In genomic region chr14:36778956-36779355, GRCm38 (mm10) we compare ENCODE assay signal across 8 mouse cellular contexts.
A peak's percentile ranks its signal among the peaks of the same experiment; 100 is the strongest.
DNase-seq lines count a peak whose midpoint lies in the region; TF ChIP-seq lines count a peak whose summit lies in the region.

No protein-coding gene starts in this region.

- no peak overlapping the region for H3K9ac ChIP-seq in heart, adult 2 months (ENCODE audit: low read depth, low read length)
- H3K9ac ChIP-seq in CH12.LX (ENCODE audit: insufficient read depth, low read depth), result no peak overlapping the region

- DNase-seq in heart, adult 2 months, result no peak
- no peak for DNase-seq in heart, adult 9 months (ENCODE audit: low spot score in 2 of 2)
- peak; percentile 4 for DNase-seq in CH12.LX (ENCODE audit: extremely low read depth)
- DNase-seq in cerebellum, postnatal 25 days, result peak; percentile 17 to 24
- DNase-seq in left cerebral cortex, adult 2 months (ENCODE audit: extremely low spot score in 1 of 2, low spot score in 2 of 2), result peak in 1 of 2 experiments; percentile 18
- no peak for DNase-seq in spleen, postnatal 14 days (ENCODE audit: low spot score in 2 of 2)
- DNase-seq in adrenal gland, adult 8-10 months, result no peak
- DNase-seq in thymus, postnatal 14 days, result no peak

- H3K79me2 ChIP-seq in heart, adult 2 months (replicated peaks; ENCODE audit: control insufficient read depth, insufficient read depth, low read length), result no peaks in the 10 kb centered on the region
- H3K79me2 ChIP-seq in CH12.LX (replicated peaks; ENCODE audit: control insufficient read depth, extremely low read depth, insufficient read depth, poor library complexity, severe bottlenecking), result no peaks in the 10 kb centered on the region

- no peak overlapping the region for H3K27ac ChIP-seq in heart, adult 2 months
- no peak overlapping the region for H3K27ac ChIP-seq in CH12.LX (ENCODE audit: insufficient read depth, low read depth)
- H3K27ac ChIP-seq in left cerebral cortex, adult 2 months, result no peak overlapping the region

- H3K4me1 ChIP-seq in heart, adult 2 months (ENCODE audit: control insufficient read depth, insufficient read depth, low read length), result no peaks in the 10 kb centered on the region
- H3K4me1 ChIP-seq in CH12.LX (ENCODE audit: control insufficient read depth in 1 of 2, insufficient read depth in 2 of 2), result no peaks in the 10 kb centered on the region

- dilution Hi-C loops in CH12.LX (cut with MboI; ENCODE audit: extremely low pct_ligation_motif_present, extremely low pct_unique_long_range_greater_than_20kb, low sequenced_read_pairs), result no loop called here

- H3K9me3 ChIP-seq in CH12.LX (replicated peaks; ENCODE audit: low read length), result no peaks in the 10 kb centered on the region

- no peak overlapping the region for H3K4me3 ChIP-seq in heart, adult 2 months
- H3K4me3 ChIP-seq in CH12.LX (replicated peaks in 1 of 3; ENCODE audit: low read depth in 2 of 3, low read length in 2 of 3, poor library complexity in 1 of 3), result no peak overlapping the region
- no peak overlapping the region for H3K4me3 ChIP-seq in left cerebral cortex, adult 2 months

- WGBS in heart, adult 2 months, result 50% methylated on average over 1 of the region's 1 CpGs

- peak; percentile 46 for TF ChIP-seq RAD21 in CH12.LX (IDR thresholded peaks at IDR 0.05; ENCODE audit: low read depth, low read length)

- TF ChIP-seq POLR2A in heart, adult 2 months (IDR thresholded peaks at IDR 0.05; ENCODE audit: insufficient read depth, low read depth, low read length), result no peak
- TF ChIP-seq POLR2A in CH12.LX (IDR thresholded peaks at IDR 0.05; ENCODE audit: low read depth, low read length), result no peak

- H3K36me3 ChIP-seq in heart, adult 2 months (ENCODE audit: control insufficient read depth, insufficient read depth, low read length), result no peaks in the 10 kb centered on the region
- H3K36me3 ChIP-seq in CH12.LX (replicated peaks in 1 of 2; ENCODE audit: control insufficient read depth in 1 of 2, insufficient read depth in 1 of 2, low read length in 1 of 2), result no peaks in the 10 kb centered on the region

- no peak overlapping the region for H3K4me2 ChIP-seq in CH12.LX (ENCODE audit: insufficient read depth, low read depth, poor library complexity, severe bottlenecking)

- in situ Hi-C loops in CH12.LX (cut with MboI; ENCODE audit: low pct_ligation_motif_present, low pct_unique_long_range_greater_than_20kb, low sequenced_read_pairs), result no loop called here

- no peaks in the 10 kb centered on the region for H3K27me3 ChIP-seq in heart, adult 2 months (ENCODE audit: control insufficient read depth, insufficient read depth, low read length)
- peaks cover 8% of the 10 kb centered on the region for H3K27me3 ChIP-seq in CH12.LX (replicated peaks)

- intact Hi-C loops in heart, adult 2 months (cut with DNase I), result no loop called here
- intact Hi-C loops in left cerebral cortex, adult 2 months (cut with DNase I), result loop anchor here (5.0 kb wide), 1 partner anchor 1967 kb away; no protein-coding TSS in a partner anchor

- TF ChIP-seq CTCF in heart, adult 2 months (IDR thresholded peaks at IDR 0.05), result peak; percentile 48
- peak in 1 of 2 experiments; percentile 40; a peak in 2 of 4 replicates for TF ChIP-seq CTCF in CH12.LX (conservative IDR thresholded peaks at IDR 0.05 in 1 of 2, IDR thresholded peaks at IDR 0.05 in 1 of 2; ENCODE audit: low read depth in 2 of 2, low read length in 2 of 2)
- TF ChIP-seq CTCF in left cerebral cortex, adult 2 months (IDR thresholded peaks at IDR 0.05), result peak; percentile 65

- TF ChIP-seq EP300 in heart, adult 2 months (IDR thresholded peaks at IDR 0.05; ENCODE audit: insufficient read depth, low read depth, low read length), result no peak
- no peak for TF ChIP-seq EP300 in CH12.LX (IDR thresholded peaks at IDR 0.05; ENCODE audit: low read length)

TF ChIP-seq in CH12.LX, 34 proteins besides CTCF, POLR2A, EP300 and RAD21:
- TF ChIP-seq SMC3 (IDR thresholded peaks at IDR 0.05; ENCODE audit: low read depth, low read length) (no peak), TBP (conservative IDR thresholded peaks at IDR 0.05; ENCODE audit: low read depth, low read length) (no peak)
TF ChIP-seq in CH12.LX: peak in this region for 0.

Comparison
In these comparisons a context has a peak if more than half of its experiments do, and no peak if none do; other contexts are left out.
1. DNase-seq: peak in CH12.LX (single experiment) and cerebellum, postnatal 25 days (2 of 2); none in heart, adult 2 months (0 of 2), heart, adult 9 months (0 of 2), spleen, postnatal 14 days (0 of 2), adrenal gland, adult 8-10 months (single experiment) and thymus, postnatal 14 days (single experiment).